Mouse (Mus musculus) thymus, adult 2 months (tissue): Measurements from ENCODE around the gene Ddx50. TPM values are rescaled to one million over a fixed set of nuclear protein-coding genes. Genes with fewer than 3 reads are reported as not detected.
"Not testable (repeated sequence)": the region's sequence is repeated elsewhere in the genome, so short reads cannot be mapped to it uniquely, and the experiment has no call there.

Experiments used
- DNase-seq: peaks from one replicate; pipeline ENCODE4 v3.0.0; 2021
- H3K27ac ChIP-seq: fragments of 200-500 bp; 2 replicates; pipeline ENCODE4 v1.5.1; 2012; ENCODE audit warnings: low read length, control low read depth; ENCODE audit not compliant: control insufficient read depth, insufficient read depth
- H3K27me3 ChIP-seq: fragments of 200-500 bp; 2 replicates; pipeline ENCODE4 v1.6.1; 2012; ENCODE audit warnings: mild to moderate bottlenecking, low read length, moderate library complexity, mixed read lengths; ENCODE audit not compliant: control insufficient read depth, insufficient read depth
- H3K36me3 ChIP-seq: fragments of 200-500 bp; 2 replicates; pipeline ENCODE4 v1.6.1; 2012; ENCODE audit warnings: mild to moderate bottlenecking, low read length, moderate library complexity; ENCODE audit not compliant: control insufficient read depth, insufficient read depth
- H3K4me1 ChIP-seq: fragments of 200-500 bp; replicated peaks from 2 replicates; pipeline ENCODE4 v1.6.1; 2012; ENCODE audit warnings: low read length; ENCODE audit not compliant: control insufficient read depth, insufficient read depth
- H3K4me3 ChIP-seq: fragments of 200-500 bp; 2 replicates; pipeline ENCODE4 v1.5.1; 2012; ENCODE audit warnings: mild to moderate bottlenecking, low read length, control low read depth, moderate library complexity; ENCODE audit not compliant: control insufficient read depth, insufficient read depth
- CTCF ChIP-seq: fragments of 200-500 bp; IDR thresholded peaks from 2 replicates; pipeline ENCODE4 v1.5.1; 2012; ENCODE audit warnings: mild to moderate bottlenecking, control low read depth, low read length, moderate library complexity, borderline replicate concordance; ENCODE audit not compliant: control insufficient read depth, poor library complexity, insufficient read depth; ENCODE audit errors: extremely low read depth
- POLR2A ChIP-seq: fragments of 200-500 bp; IDR thresholded peaks from 2 replicates; pipeline ENCODE4 v1.6.1; 2012; ENCODE audit warnings: mild to moderate bottlenecking, low read length, control low read depth, moderate library complexity; ENCODE audit not compliant: control insufficient read depth, poor library complexity, insufficient read depth; ENCODE audit errors: extremely low read depth
- WGBS: fragments of 180-500 bp; shearing (Covaris S2); methylation state at CpG from one replicate; pipeline ENCODE4 v1.1.7; 2018; 5-methylcytosine and 5-hydroxymethylcytosine counted together
- polyA plus RNA-seq: library from polyadenylated mRNA; depleted of rRNA; stranded (reverse); fragments of >200 nt; gene quantifications from 2 replicates; pipeline ENCODE4 v1.2.3, GENCODE M21; 2012

Gene Ddx50
- polyA plus RNA-seq, 1 experiment = 13.6 TPM

DNA sequence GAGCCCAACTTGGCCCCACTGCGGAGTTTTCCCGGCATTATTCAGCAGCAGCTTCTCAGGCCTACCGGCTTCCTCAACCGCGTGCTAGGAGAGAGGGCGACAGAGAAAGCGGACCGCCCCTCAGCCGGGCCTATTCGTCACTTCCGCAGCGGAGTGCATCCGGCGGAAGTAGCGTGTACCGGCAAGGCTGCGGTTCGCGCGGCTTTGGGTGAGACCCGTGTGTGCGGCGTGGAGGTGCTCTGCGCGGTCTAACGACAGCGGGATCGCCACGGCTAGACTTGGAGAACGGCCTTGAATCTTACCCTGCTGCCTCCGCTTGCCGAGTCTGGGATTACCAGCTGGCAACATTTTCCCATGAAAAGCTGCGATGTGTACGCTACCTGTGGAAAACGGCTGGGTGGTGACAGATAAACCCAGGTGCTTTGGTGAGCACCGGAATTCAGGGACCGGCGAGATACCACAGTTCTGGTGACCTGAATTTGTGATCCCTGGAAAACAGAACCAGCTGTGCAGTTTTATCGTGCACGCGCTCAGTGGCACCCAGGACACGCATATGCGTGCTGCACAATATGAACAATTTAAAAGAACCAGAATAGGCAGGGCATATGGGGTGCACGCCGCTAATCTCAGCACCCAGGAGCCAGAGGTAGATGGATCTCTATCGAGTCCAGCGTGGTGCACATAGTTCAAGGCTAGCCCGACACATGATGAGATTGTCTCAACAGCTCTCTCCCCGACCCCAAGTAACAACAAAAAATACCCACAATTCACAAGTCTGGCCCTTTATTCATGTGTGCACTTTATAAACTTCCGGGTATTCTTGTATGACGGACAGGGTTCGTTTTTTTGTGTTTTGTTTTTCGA is 48.6 kb downstream of the Ddx50 start, which contains the start of gene Ddx21:
TSS of gene Ddx21 (minus strand) at position 105 of the 864 bp plus-strand sequence.
- peak; percentile 90 for DNase-seq
- WGBS = 2% methylated on average over 53 of the region's 53 CpGs
- Histone ChIP-seq H3K27me3 (no peaks in the 10 kb centered on the region), H3K36me3 (peaks cover 10% of the 10 kb centered on the region), H3K27ac (peak within 1 kb of the TSS; percentile 40), H3K4me3 (peak within 1 kb of the TSS; percentile 84), H3K4me1 (peaks cover 11% of the 10 kb centered on the region)
- no peak; the same call in none of the 2 replicates for TF ChIP-seq CTCF
- peak; percentile 83; the same call in 1 of the 2 replicates for TF ChIP-seq POLR2A

GRCm38 (mm10) chr10:62601833-62602176 is 49.2 kb downstream of the Ddx50 start:
- Histone ChIP-seq H3K27me3 (no peaks in the 10 kb centered on the region), H3K4me1 (peaks cover 11% of the 10 kb centered on the region), H3K36me3 (peaks cover 12% of the 10 kb centered on the region), H3K4me3 (peak overlapping the region; percentile 84), H3K27ac (no peak overlapping the region)
- WGBS = under 1% methylated on average over 23 of the region's 23 CpGs
- no peak for TF ChIP-seq POLR2A
- DNase-seq = no peak

- H3K4me1 ChIP-seq = peaks cover 11% of the 10 kb centered on the region
- peak overlapping the region; percentile 39 for H3K4me3 ChIP-seq
- H3K36me3 ChIP-seq = peaks cover 12% of the 10 kb centered on the region
- 9% methylated on average over 20 of the region's 20 CpGs for WGBS
- no peaks in the 10 kb centered on the region for H3K27me3 ChIP-seq
- TF ChIP-seq CTCF = no peak
- TF ChIP-seq POLR2A = no peak
- H3K27ac ChIP-seq = no peak overlapping the region
- DNase-seq = no peak
Observed at GRCm38 (mm10) chr10:62601053-62601791, 49.8 kb downstream of the Ddx50 start.

DNA sequence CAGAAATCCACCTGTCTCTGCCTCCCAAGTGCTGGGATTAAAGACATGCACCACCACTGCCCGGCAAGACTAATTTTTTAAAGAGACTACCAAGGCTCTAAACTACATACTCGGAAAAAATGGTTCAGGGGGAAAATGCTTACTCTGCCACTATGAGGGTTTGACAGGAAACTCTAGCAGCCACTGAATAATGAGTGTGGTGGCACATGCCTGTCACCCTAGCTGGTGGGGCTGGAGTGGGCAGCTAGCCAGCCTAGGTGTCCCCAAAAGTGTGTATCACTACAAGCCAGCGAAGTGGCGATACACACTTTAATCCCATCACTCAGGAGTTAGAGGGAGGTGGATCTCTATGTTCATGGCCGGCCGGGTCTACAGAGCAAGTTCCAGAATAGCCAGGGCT is 51.0 kb downstream of the Ddx50 start:
- TF ChIP-seq CTCF = no peak
- no peak for TF ChIP-seq POLR2A
- DNase-seq = no peak
- Histone ChIP-seq H3K4me3 (no peak overlapping the region), H3K27me3 (no peaks in the 10 kb centered on the region), H3K27ac (no peak overlapping the region), H3K36me3 (peaks cover 20% of the 10 kb centered on the region), H3K4me1 (peaks cover 11% of the 10 kb centered on the region)
- WGBS = 64% methylated on average over 6 of the region's 6 CpGs

DNA sequence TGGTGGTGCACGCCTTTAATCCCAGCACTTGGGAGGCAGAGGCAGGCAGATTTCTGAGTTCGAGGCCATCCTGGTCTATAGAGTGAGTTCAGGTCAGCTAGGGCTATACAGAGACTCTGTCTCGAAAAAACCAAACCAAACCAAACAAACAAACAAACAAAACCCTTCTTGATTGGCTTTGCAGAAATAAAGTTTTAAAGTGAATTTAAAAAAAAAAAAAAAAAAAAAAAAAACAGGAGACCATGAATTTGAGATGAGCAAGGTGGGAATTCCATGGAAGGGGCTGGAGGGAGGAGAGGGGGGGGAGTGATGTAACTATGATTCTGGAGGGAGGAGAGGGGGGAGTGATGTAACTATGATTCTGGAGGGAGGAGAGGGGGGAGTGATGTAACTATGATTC is 51.7 kb downstream of the Ddx50 start:
- H3K4me3 ChIP-seq, H3K27ac ChIP-seq, DNase-seq, H3K27me3 ChIP-seq: not testable (repeated sequence)
- H3K36me3 ChIP-seq = peaks cover 27% of the 10 kb centered on the region
- WGBS = 96% methylated on average over 3 of the region's 3 CpGs
- peaks cover 11% of the 10 kb centered on the region for H3K4me1 ChIP-seq

DNA sequence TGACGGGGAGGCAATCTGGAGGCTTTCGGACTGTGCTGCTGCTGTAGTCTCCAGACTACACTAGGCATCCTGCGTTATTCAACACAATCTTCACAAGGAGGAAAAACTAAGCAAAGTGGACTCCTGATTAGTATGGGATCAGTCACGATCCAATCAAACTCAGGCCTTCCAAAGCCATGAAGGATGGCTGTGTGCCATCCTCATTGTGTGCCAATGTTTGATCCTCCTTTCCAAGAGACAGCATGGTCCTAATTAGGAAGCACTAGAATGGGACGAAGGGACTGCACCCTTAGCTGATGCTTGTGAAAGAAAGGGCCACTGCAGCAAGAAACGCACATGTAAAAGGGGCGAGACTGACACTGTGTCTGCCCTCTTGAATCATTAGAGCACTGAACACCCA is 58.5 kb downstream of the Ddx50 start:
- Histone ChIP-seq H3K36me3 (peaks cover 79% of the 10 kb centered on the region), H3K4me3 (no peak overlapping the region), H3K27ac (no peak overlapping the region), H3K27me3 (no peaks in the 10 kb centered on the region), H3K4me1 (no peaks in the 10 kb centered on the region)
- DNase-seq = no peak
- WGBS = 97% methylated on average over 7 of the region's 7 CpGs
- TF ChIP-seq CTCF (no peak), POLR2A (no peak)
